Mouse (Mus musculus): Measurements from ENCODE around the gene Cnnm2.
A peak's percentile ranks its signal among the peaks of the same experiment; 100 is the strongest.

Gene Cnnm2

GRCm38 (mm10) chr19:46887811-46888527 is 126.6 kb downstream of the Cnnm2 start:
- no peak for DNase-seq

GRCm38 (mm10) chr19:46889666-46890065 is 128.3 kb downstream of the Cnnm2 start:
- no peak for DNase-seq

GRCm38 (mm10) chr19:46890657-46891056 is 129.3 kb downstream of the Cnnm2 start:
- DNase-seq: no peak

- DNase-seq: no peak
These were observed 131.5 kb downstream of the Cnnm2 start for GRCm38 (mm10) chr19:46892856-46893255.

- no peak for DNase-seq
These were observed 132.1 kb downstream of the Cnnm2 start for GRCm38 (mm10) chr19:46893484-46893883.

- DNase-seq: no peak
These were observed 135.7 kb downstream of the Cnnm2 start for GRCm38 (mm10) chr19:46897135-46897534.

GRCm38 (mm10) chr19:46898222-46898621 is 136.8 kb downstream of the Cnnm2 start:
- DNase-seq: peak; percentile 53

- no peak for DNase-seq
These were observed 137.9 kb downstream of the Cnnm2 start for GRCm38 (mm10) chr19:46899306-46899705.

- DNase-seq: no peak
These were observed 138.5 kb downstream of the Cnnm2 start for GRCm38 (mm10) chr19:46899871-46900270.

- DNase-seq: no peak
These were observed 139.4 kb downstream of the Cnnm2 start for GRCm38 (mm10) chr19:46900786-46901185.

- DNase-seq: no peak
These were observed 139.9 kb downstream of the Cnnm2 start for GRCm38 (mm10) chr19:46901323-46901722.

GRCm38 (mm10) chr19:46903379-46903778 is 142.0 kb downstream of the Cnnm2 start:
- no peak for DNase-seq

GRCm38 (mm10) chr19:46904907-46905306 is 143.5 kb downstream of the Cnnm2 start:
- no peak for DNase-seq

- no peak for DNase-seq
These were observed 144.0 kb downstream of the Cnnm2 start for GRCm38 (mm10) chr19:46905383-46905782.

- no peak for DNase-seq
These were observed 144.6 kb downstream of the Cnnm2 start for GRCm38 (mm10) chr19:46905971-46906370.

GRCm38 (mm10) chr19:46908207-46908606 is 146.8 kb downstream of the Cnnm2 start:
- DNase-seq: no peak

GRCm38 (mm10) chr19:46908977-46909376 is 147.6 kb downstream of the Cnnm2 start:
- DNase-seq: peak; percentile 68

- no peak for DNase-seq
These were observed 150.1 kb downstream of the Cnnm2 start for GRCm38 (mm10) chr19:46911492-46911891.

- DNase-seq: no peak
These were observed 152.2 kb downstream of the Cnnm2 start for GRCm38 (mm10) chr19:46913626-46914025.

- no peak for DNase-seq
These were observed 154.1 kb downstream of the Cnnm2 start for GRCm38 (mm10) chr19:46915406-46916080.

- DNase-seq: no peak
These were observed 159.2 kb downstream of the Cnnm2 start for GRCm38 (mm10) chr19:46920571-46920970.

- no peak for DNase-seq
These were observed 165.0 kb downstream of the Cnnm2 start for GRCm38 (mm10) chr19:46926357-46926756.

- DNase-seq: no peak
These were observed 165.6 kb downstream of the Cnnm2 start for GRCm38 (mm10) chr19:46926951-46927350.

GRCm38 (mm10) chr19:46928136-46928535 is 166.7 kb downstream of the Cnnm2 start:
- DNase-seq: no peak

Measured in right cerebral cortex, adult 18-20 months (tissue).